Mouse (Mus musculus) bone marrow, adult 2 months (tissue): Measurements from ENCODE around the gene Espn.

Source experiments
- CTCF ChIP-seq: fragments of 200-500 bp; IDR thresholded peaks from 2 replicates; pipeline ENCODE4 v1.5.1; 2011; ENCODE audit warnings: low read length, control low read depth; ENCODE audit not compliant: control insufficient read depth, insufficient read depth
- POLR2A ChIP-seq: fragments of 200-500 bp; IDR thresholded peaks from 2 replicates; pipeline ENCODE4 v1.6.1; 2011; ENCODE audit warnings: low read depth, mild to moderate bottlenecking, control low read depth, low read length, borderline replicate concordance; ENCODE audit not compliant: control insufficient read depth

DNA sequence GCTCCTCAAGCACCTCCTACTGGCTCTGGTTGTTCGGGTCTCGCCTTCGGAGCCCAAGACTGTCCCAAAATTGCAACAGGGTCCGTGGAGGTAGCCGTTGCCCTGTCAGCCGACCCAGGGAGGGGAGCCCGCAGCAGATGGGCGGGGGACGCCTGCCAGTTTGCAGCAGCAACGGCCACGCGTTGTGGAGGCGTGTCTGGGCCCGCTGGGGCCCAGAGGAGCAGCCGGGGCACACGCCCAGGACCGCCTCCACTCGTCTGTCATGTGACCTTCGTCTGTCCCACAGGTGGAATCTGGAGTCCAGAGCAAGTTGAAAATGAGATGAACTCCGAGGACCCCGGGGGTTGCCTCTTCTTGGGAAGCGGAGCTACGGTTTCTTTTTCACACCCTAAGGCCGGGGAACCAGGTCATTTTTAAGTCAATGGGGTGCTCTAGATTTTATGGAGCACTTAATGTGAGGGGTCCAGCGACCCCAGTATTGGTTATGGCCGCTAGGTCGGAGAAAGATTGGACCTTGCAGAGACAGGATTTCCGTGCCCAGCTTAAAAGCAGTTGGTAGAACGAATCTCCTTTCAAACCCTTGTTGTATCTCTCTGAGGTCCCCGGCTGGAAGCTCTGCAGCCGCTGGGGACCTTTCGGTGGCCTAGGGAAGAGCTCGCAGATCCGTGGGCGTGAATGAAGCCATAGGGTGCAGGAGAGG is 6.6 kb upstream of the Espn start, which contains the start of gene Hes2:
- TF ChIP-seq CTCF = no peak
- TF ChIP-seq POLR2A = no peak
